Mouse (Mus musculus) thymus, adult 2 months (tissue): Measurements from ENCODE around the gene Olig1. TPM values are rescaled to one million over a fixed set of nuclear protein-coding genes. Genes with fewer than 3 reads are reported as not detected.

Experiments
- DNase-seq: peaks from one replicate; pipeline ENCODE4 v3.0.0; 2021
- H3K27ac ChIP-seq: fragments of 200-500 bp; 2 replicates; pipeline ENCODE4 v1.5.1; 2012; ENCODE audit warnings: low read length, control low read depth; ENCODE audit not compliant: control insufficient read depth, insufficient read depth
- H3K27me3 ChIP-seq: fragments of 200-500 bp; 2 replicates; pipeline ENCODE4 v1.6.1; 2012; ENCODE audit warnings: mild to moderate bottlenecking, low read length, moderate library complexity, mixed read lengths; ENCODE audit not compliant: control insufficient read depth, insufficient read depth
- H3K36me3 ChIP-seq: fragments of 200-500 bp; 2 replicates; pipeline ENCODE4 v1.6.1; 2012; ENCODE audit warnings: mild to moderate bottlenecking, low read length, moderate library complexity; ENCODE audit not compliant: control insufficient read depth, insufficient read depth
- H3K4me1 ChIP-seq: fragments of 200-500 bp; replicated peaks from 2 replicates; pipeline ENCODE4 v1.6.1; 2012; ENCODE audit warnings: low read length; ENCODE audit not compliant: control insufficient read depth, insufficient read depth
- H3K4me3 ChIP-seq: fragments of 200-500 bp; 2 replicates; pipeline ENCODE4 v1.5.1; 2012; ENCODE audit warnings: mild to moderate bottlenecking, low read length, control low read depth, moderate library complexity; ENCODE audit not compliant: control insufficient read depth, insufficient read depth
- CTCF ChIP-seq: fragments of 200-500 bp; IDR thresholded peaks from 2 replicates; pipeline ENCODE4 v1.5.1; 2012; ENCODE audit warnings: mild to moderate bottlenecking, control low read depth, low read length, moderate library complexity, borderline replicate concordance; ENCODE audit not compliant: control insufficient read depth, poor library complexity, insufficient read depth; ENCODE audit errors: extremely low read depth
- POLR2A ChIP-seq: fragments of 200-500 bp; IDR thresholded peaks from 2 replicates; pipeline ENCODE4 v1.6.1; 2012; ENCODE audit warnings: mild to moderate bottlenecking, low read length, control low read depth, moderate library complexity; ENCODE audit not compliant: control insufficient read depth, poor library complexity, insufficient read depth; ENCODE audit errors: extremely low read depth
- WGBS: fragments of 180-500 bp; shearing (Covaris S2); methylation state at CpG from one replicate; pipeline ENCODE4 v1.1.7; 2018; 5-methylcytosine and 5-hydroxymethylcytosine counted together
- polyA plus RNA-seq: library from polyadenylated mRNA; depleted of rRNA; stranded (reverse); fragments of >200 nt; gene quantifications from 2 replicates; pipeline ENCODE4 v1.2.3, GENCODE M21; 2012

Gene Olig1
- polyA plus RNA-seq, 1 experiment = 0.51 TPM

DNA sequence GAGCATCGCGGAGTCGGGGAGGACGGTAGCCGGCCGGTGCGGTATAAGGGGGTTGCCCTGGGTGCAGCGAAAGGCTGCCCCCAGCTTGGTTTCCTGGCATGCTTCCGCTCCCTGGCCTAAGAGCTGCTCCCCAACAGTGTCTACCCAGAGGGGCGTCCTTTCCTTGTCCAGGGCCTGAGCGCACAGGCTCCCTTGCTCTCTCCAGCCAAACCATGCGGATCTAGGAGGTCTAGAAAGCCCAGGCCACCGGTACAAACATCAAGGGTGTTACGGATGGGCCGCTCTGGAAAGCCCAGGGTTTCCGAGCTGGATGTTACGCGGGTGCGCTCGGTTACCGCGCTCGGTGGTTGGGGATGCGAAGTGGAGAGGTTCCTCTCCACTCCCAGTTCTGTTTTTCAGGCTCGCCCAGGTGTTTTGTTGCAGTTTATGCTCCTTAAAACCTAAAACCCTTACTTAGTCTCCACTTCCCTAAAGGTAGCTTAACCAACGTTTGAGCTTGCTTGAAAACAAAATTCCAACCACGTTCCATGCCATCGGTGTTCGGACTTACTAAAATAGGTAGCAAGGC is 1.5 kb downstream of the Olig1 start:
- H3K36me3 ChIP-seq = no peaks in the 10 kb centered on the region
- no peak overlapping the region for H3K27ac ChIP-seq
- peaks cover 12% of the 10 kb centered on the region for H3K27me3 ChIP-seq
- no peak for TF ChIP-seq POLR2A
- no peak for TF ChIP-seq CTCF
- WGBS = 7% methylated on average over 29 of the region's 29 CpGs
- H3K4me1 ChIP-seq = no peaks in the 10 kb centered on the region
- no peak for DNase-seq
- H3K4me3 ChIP-seq = no peak overlapping the region

DNA sequence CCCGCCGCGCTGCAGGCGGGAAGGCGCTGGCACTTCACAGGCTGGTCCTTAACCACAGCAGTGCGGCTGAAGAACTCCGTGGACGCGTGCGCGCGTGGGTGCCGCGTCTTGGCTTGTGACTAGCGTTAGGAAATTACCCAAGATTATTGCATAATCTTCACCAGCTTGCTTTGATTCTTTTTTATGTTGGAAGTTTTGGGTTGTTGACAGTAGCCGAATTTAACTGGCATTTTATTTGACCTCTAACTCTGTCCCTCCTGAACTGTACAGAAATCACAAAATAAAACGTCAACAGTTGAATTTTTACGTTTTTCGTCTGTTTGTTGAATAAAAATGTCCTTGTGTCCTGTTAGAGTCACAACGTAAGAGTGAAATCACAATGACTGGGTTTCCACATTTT is 2.1 kb downstream of the Olig1 start:
- peaks cover 12% of the 10 kb centered on the region for H3K27me3 ChIP-seq
- no peaks in the 10 kb centered on the region for H3K4me1 ChIP-seq
- H3K4me3 ChIP-seq = no peak overlapping the region
- no peak for DNase-seq
- WGBS = 5% methylated on average over 20 of the region's 20 CpGs
- TF ChIP-seq CTCF = no peak
- TF ChIP-seq POLR2A = no peak
- no peak overlapping the region for H3K27ac ChIP-seq
- no peaks in the 10 kb centered on the region for H3K36me3 ChIP-seq

DNA sequence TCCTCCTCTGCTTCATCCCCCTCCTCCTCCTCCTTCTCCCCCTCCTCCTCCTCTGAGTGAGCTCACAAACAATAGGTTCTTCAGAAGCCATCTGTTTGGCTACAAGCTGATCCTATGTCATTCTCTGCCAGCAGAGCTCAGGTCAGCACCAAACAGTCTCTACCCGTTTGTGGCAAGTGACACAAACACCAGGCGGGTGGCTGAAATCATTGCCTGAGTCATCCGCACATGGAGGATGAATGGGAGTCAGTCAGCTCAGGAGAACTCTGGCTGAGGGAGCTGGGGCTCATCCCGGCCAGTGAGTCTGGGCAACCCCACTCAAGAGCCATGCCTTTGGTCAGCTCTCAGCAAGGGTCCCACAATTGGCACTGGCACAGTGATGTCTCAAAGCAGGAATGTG is 10.9 kb downstream of the Olig1 start:
- H3K4me3 ChIP-seq = no peak overlapping the region
- 74% methylated on average over 4 of the region's 4 CpGs for WGBS
- H3K4me1 ChIP-seq = no peaks in the 10 kb centered on the region
- no peak overlapping the region for H3K27ac ChIP-seq
- H3K36me3 ChIP-seq = no peaks in the 10 kb centered on the region
- TF ChIP-seq CTCF = no peak
- TF ChIP-seq POLR2A = no peak
- DNase-seq = no peak
- no peaks in the 10 kb centered on the region; the same call in 1 of the 2 replicates for H3K27me3 ChIP-seq

DNA sequence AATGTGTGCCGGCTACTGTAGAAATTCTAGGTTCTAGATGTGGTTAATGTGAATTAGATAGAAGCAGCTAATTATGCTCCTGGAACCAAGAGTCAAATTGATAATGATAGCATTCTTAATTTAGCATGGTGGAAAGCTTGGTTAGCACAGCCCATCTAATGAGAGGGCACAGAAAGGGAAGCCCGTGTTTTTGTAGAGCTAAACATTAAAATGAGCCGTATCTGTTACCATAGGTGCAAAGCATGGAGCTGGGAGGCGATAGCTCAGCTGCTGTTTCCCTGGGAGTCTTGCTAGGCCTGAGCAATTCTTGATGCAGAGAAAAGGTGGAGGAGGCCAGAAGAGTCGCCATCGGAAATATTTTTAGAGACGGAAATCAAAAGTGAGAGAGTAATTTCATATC is 22.5 kb downstream of the Olig1 start:
- Histone ChIP-seq H3K27ac (no peak overlapping the region), H3K27me3 (no peaks in the 10 kb centered on the region), H3K36me3 (no peaks in the 10 kb centered on the region), H3K4me1 (no peaks in the 10 kb centered on the region), H3K4me3 (no peak overlapping the region)
- no peak for TF ChIP-seq CTCF
- TF ChIP-seq POLR2A = no peak
- WGBS = 90% methylated on average over 7 of the region's 7 CpGs
- DNase-seq = no peak

DNA sequence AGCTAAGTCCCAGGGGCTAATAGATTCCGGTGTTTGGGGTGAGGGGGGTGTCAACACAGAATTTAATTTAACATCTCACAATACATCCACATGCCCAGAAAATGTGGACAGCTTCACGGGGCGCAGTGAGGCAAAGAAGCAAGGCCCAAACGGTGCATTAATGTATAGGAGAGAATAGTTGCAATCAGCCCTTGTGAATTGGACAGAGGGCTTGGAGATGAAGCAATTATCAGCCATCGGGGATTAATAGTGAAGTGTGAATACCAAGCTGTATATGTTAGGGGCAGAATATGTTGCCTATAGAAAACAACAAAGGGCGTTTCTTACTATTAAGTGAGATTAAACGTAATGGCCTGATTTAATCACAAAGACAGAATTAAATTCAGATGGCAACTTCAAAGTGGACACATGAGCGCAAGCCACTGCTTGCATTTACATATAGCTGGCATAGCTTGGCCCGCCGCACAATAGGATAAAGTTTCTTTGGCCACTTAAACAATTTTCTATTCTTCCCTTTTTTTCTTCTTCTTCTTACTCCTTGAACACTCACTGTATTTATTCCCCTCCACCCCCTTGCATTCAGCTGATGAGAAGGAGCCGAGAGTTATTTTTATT is 23.3 kb downstream of the Olig1 start:
- Histone ChIP-seq H3K27me3 (no peaks in the 10 kb centered on the region), H3K36me3 (no peaks in the 10 kb centered on the region), H3K4me3 (no peak overlapping the region), H3K27ac (no peak overlapping the region), H3K4me1 (no peaks in the 10 kb centered on the region)
- no peak for DNase-seq
- 95% methylated on average over 11 of the region's 11 CpGs for WGBS
- TF ChIP-seq CTCF = no peak
- no peak for TF ChIP-seq POLR2A

DNA sequence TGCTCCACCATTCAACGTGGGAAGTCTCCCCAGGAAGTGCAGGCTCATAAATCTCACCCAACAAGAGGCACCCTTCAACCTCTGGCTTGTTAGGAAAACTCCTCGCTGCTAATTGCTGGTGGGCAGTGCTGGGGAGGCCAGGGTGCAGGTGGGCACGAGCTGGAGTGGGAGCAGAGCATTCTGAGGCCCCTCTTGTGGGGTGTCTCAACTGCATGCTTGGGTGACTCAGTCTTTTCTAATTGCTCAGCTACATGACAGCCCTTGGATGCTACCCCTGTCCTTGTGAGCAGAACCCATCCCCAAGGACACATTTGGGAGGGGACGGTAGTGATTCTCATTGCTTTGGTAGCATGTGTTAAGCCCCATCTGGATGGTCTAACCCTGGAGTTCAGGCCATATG is 28.2 kb downstream of the Olig1 start:
- TF ChIP-seq POLR2A (no peak), CTCF (no peak)

More for the DNA sequence above, 28.2 kb downstream of the Olig1 start:
- no peak for DNase-seq
- WGBS = 28% methylated on average over 4 of the region's 4 CpGs
- H3K36me3 ChIP-seq = no peaks in the 10 kb centered on the region
- no peak overlapping the region for H3K27ac ChIP-seq
- no peaks in the 10 kb centered on the region for H3K27me3 ChIP-seq
- no peaks in the 10 kb centered on the region for H3K4me1 ChIP-seq
- H3K4me3 ChIP-seq = no peak overlapping the region
